Mouse (Mus musculus) ES-Bruce4 (cell line): ENCODE results near the gene Mymk.

Experiments
- CTCF ChIP-seq: IDR thresholded peaks from one replicate; pipeline ENCODE4 v1.8.1; 2011; ENCODE audit warnings: low read depth, low read length
- POLR2A ChIP-seq: IDR thresholded peaks from one replicate; pipeline ENCODE4 v1.8.1; 2011; ENCODE audit warnings: low read length; ENCODE audit not compliant: insufficient read depth

- no peak for TF ChIP-seq POLR2A
- TF ChIP-seq CTCF = no peak
Measured at GRCm38 (mm10) chr2:27025545-27025944, 46.4 kb downstream of the Mymk start.
